Mouse (Mus musculus): ENCODE results near the gene Khdc3.

GRCm38 (mm10) chr9:73130529-73130928 is 28.9 kb downstream of the Khdc3 start:
- TF ChIP-seq POLR2A (IDR thresholded peaks at IDR 0.05; ENCODE audit: borderline replicate concordance, control insufficient read depth, low read depth, low read length) (no peak), CTCF (IDR thresholded peaks at IDR 0.05; ENCODE audit: control insufficient read depth, insufficient read depth, low read length) (no peak)

All from bone marrow, adult 2 months (tissue).